Mouse (Mus musculus) thymus, adult 2 months (tissue): ENCODE measurements around the gene Megf11.

Source experiments
- CTCF ChIP-seq: fragments of 200-500 bp; IDR thresholded peaks from 2 replicates; pipeline ENCODE4 v1.5.1; 2012; ENCODE audit warnings: mild to moderate bottlenecking, control low read depth, low read length, moderate library complexity, borderline replicate concordance; ENCODE audit not compliant: control insufficient read depth, poor library complexity, insufficient read depth; ENCODE audit errors: extremely low read depth
- POLR2A ChIP-seq: fragments of 200-500 bp; IDR thresholded peaks from 2 replicates; pipeline ENCODE4 v1.6.1; 2012; ENCODE audit warnings: mild to moderate bottlenecking, low read length, control low read depth, moderate library complexity; ENCODE audit not compliant: control insufficient read depth, poor library complexity, insufficient read depth; ENCODE audit errors: extremely low read depth

GRCm38 (mm10) chr9:64564315-64564767 lies 178.9 kb downstream of the Megf11 start:
- no peak for TF ChIP-seq CTCF
- no peak for TF ChIP-seq POLR2A
